Mouse (Mus musculus): ENCODE results near the gene Zkscan3.
A peak's percentile ranks its signal among the peaks of the same experiment; 100 is the strongest.

The Zkscan3 gene

DNA sequence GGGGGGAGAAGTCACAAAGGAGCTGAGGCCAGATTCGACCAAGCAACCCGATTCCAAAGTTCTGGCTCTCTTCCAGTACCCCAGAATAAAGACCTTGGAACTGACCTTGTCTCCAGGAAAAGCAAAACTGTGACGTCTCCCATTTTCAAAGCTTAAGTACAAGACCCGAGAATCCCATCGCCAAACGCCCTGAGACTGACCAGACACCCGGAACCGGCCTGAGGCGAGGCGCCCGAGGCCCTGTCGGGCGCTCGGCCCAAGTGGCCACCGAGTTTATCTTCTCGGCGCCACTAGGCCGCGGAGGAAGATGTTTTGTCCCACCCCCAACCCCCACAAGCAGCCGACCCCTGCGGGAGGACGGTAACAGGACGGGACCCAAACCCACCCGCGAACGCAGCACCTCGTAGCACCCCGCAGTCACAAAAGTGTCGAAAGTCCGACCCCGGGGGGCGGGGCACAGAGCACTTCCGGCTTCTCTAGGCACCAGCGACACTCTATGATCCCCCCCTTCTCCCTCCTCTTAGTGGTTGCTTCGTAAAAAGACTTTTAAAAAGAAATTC, at the start of gene Zkscan3:
Gene Zkscan3, minus strand, starts transcription at position 469 of the 560 bp plus-strand sequence.
- peak; percentile 83 for DNase-seq

DNA sequence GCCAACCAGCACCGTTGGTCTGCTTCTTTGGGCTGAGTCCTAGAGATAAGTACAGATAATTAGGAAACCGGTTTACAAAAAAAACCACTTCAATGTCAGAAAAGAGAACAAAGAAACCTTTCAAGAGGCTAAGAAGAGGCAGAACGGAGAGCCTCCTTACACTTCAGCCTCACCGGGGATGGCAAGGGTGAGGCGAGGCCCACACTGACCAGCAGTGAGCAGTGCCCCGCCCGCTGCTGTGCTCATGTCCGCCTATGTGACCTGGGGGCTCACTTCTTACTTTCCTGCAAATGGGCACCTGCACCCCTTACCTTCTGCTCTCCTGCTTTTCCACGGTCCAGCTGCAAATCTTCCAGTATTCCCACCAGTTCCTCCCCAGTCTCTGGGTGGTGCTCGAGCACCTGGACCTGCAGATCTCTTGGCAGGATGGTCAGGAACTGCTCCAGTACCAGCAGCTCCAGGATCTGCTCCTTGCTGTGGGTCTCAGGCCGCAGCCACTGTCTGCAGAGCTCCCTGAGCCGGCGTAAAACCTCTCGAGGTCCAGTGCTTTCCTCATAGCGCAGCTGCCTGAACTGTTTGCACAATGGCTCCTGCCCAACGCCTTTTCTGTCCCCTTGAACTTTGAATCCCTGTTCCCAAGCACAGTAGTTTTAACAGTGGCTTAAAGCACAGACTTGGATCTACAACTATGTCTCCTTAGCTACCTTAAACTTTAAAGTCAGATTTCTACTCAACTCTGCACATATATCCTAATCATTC, 45.5 kb upstream of the Zkscan3 start:
- DNase-seq, result no peak

DNA sequence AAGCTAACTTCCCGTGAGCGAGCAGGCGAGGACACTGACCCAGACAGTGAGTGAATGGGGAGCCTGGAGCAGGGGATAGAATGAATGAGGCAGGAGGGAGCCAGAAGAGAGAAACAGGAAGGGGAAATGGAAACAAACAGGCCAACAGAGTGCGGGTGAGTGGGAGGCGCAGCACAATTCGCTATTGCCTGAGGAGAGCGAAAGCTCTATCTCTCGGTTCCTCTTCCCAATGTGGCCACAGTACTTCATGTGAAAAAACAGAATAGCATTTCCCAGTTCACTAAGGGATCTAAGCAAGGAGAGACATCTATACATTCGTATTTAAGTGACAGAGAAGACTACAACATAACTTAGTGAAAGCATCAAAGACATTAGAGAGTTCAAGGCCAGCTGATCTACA, 44.2 kb upstream of the Zkscan3 start:
- DNase-seq, result no peak

DNA sequence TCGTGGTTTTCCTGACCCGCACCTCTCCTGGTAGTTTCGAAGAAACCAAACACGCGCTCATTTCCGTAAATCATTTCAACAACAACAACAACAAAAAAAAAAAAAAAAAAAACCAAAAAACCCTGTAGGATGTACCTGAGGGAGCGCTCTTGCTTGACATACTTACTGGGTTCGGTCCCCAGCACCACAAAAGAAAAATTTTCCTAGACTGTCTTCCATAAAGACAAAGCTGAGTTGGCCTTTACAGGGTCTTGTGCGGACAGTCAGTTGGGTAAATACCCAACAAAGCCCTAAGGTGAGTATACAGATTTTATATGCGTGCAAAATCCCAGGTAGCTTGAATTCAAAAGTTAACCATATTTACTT, 38.6 kb upstream of the Zkscan3 start:
- no peak for DNase-seq

DNA sequence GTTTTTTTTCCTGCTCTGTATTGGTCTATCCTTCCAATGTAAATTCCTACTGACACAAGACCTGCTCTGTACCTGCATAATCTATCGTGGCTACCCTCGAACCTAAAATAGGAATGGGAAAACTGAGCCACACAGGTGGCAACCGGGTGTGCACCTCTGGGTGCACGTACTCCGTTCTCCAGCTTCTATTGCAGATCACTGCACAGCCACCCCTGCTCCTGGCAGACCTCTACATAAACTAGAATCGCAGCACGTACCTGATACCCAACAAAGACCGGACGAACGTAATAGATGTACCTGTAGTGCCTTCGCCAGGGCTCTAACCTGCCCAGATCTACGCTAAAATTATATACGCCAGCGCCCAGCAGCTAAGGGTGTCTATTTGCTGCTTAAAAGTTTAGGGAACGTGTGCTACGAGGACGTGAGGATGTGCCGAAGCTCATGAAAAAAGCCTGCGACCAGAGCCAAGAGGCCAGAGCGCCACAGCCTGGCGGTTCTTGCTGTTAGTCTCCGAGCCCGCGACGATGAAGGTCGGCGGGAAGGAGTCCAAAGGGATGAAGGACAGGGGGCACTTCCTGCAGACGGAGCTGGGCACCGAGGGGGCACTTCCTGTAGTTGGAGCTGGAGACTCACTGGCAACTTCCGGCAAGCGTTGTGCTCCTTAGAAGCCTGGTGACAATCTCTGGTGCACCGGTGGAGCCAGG, 38.1 kb upstream of the Zkscan3 start, which contains the start of gene Pgbd1:
Gene Pgbd1, minus strand, starts transcription at position 556 of the 704 bp plus-strand sequence.
- peak; percentile 81 for DNase-seq

DNA sequence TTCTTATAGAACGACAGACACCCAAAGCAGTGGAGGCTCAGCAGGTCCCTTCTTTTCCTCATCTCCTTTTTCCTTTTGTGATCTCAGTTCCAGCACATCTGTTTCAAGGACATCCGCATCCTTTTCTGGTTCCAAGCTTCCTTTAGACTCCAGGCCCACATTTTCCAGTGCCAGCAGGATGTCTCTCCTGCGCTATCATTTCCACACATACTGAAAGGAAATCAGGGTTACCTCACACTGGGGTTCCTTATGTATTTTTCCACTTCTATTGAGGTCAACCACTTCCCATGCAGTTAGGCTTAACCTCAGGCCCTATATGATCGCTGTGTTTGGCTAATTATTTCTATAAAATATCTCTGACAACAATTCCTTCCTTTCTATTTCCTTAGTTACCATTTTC, 32.9 kb upstream of the Zkscan3 start:
- DNase-seq, result no peak

DNA sequence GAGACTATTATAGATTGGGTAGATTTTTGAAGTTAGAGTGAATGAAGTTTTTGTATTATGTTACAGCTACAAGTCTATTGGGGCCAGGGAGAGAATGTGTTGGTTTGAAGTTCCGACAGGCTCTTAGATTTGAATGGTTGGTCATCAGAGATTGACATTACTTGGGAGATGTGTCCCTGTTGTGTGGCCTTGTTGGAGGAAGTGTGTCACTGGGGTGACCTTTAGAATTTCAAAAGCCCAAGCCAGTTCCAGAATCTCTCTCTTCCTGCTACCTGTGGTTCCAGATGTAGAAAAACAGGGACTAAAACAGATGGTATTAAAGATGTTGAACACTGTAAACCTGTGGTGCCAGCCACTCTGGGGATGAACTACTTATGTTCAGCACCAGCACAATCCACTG, 25.1 kb upstream of the Zkscan3 start:
- no peak for DNase-seq

DNA sequence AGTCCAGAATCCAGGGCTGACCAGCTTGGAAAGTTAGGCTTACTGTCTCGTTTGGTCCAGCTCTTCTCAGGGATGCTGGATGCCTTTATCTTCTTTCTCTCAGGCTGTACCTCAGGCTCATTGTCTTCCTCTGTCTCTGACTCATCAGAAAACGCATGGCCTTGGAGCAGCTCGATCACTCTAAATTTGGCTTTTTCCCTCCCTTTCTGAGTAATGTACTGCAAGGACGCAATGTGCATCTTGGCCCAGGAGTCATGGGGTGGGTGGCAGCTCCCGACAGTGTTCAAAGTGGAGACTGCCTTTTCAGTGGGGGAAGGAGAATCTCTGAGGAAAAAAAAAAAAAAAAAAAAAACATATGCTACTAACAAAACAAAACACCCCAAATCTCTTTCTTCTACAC, 20.7 kb upstream of the Zkscan3 start:
- DNase-seq, result no peak

DNA sequence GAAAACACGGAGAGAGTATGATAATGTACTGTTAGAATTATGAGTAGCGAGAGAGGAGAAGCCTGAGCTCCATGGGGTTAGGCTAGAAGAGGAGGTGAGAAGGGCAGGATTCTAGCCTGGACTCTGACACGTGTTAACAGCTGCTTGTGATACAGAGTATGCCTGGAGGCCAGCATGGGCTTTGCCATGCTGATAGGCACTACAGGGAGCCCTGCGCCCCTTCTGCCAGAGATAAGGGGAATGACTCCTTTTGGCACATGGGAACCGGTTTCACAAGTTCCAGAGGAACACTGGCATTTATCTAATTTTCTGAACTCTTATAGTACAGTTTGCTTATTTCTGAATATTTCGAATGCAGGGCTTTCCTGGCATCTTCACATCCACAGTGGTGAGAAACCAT, 16.3 kb upstream of the Zkscan3 start:
- no peak for DNase-seq

DNA sequence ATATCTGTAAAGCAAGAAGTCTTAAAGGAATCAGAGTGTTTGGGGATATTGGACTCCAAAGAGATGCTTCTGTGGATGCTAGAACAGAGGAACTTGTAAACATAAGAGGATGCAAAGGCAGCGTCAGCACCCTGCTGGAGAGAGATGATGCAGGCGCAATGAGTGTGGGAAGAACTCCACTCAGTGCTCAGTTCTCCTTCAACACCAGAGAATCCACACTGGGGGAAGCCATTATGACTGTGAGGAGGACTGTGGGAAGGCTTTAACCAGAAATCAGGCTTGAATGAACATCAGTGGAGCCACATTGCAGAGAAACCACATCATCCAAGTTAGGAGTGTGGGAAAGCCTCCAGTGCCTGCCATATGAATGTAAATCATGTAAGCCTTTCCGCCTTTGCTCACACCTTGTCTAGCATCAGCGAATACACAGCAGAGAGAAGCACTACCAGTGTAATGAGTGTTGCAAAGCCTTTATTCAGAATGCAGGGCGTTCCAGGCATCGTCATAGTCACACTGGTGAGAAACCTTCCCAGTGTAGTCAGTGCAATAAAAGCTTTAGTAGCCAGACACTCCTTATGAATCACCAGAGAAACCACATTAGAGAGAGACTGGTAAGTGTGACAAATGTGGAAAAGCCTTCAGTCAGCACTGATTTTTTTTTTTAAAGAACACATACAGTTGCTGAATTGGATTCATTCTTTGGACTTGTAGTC, 14.9 kb upstream of the Zkscan3 start:
- no peak for DNase-seq

DNA sequence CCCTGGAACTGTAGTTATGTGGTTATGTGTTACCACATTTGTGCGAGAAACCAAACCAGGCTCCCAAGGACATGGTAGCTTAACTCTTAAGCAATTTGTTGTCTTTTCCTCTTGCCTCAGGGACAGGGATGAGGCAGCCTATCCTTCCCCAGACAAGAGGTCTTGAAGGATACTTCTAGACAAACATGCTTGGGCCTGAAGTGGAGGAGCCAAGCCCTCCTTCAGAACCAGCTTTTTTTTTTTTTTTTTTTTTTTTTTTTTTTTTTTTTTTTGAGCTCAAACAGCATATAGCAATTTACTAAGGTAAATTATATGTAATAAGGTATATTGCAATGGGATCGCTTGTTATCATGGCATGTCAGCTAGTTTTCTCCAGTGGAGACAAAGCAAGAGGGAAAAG, 13.2 kb upstream of the Zkscan3 start:
- no peak for DNase-seq

DNA sequence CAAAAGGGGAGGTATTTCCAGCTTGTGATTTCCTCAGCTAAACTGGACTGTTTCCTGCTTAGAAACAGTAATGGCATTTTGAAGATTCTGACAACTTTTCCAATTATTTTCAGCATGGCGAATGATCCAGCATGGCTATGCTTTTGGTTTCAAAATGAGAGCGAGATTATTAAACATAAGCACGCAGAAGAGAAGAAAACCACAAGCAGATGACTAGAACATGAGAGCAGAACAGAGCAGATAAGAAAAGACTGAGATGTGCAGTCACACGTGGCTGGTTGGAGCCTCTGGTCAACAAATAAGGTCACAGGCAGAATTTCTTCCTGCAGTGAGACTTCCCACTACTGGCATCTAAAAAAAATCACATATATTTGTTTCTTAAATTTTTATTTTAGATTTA, 12.7 kb upstream of the Zkscan3 start:
- DNase-seq, result no peak

DNA sequence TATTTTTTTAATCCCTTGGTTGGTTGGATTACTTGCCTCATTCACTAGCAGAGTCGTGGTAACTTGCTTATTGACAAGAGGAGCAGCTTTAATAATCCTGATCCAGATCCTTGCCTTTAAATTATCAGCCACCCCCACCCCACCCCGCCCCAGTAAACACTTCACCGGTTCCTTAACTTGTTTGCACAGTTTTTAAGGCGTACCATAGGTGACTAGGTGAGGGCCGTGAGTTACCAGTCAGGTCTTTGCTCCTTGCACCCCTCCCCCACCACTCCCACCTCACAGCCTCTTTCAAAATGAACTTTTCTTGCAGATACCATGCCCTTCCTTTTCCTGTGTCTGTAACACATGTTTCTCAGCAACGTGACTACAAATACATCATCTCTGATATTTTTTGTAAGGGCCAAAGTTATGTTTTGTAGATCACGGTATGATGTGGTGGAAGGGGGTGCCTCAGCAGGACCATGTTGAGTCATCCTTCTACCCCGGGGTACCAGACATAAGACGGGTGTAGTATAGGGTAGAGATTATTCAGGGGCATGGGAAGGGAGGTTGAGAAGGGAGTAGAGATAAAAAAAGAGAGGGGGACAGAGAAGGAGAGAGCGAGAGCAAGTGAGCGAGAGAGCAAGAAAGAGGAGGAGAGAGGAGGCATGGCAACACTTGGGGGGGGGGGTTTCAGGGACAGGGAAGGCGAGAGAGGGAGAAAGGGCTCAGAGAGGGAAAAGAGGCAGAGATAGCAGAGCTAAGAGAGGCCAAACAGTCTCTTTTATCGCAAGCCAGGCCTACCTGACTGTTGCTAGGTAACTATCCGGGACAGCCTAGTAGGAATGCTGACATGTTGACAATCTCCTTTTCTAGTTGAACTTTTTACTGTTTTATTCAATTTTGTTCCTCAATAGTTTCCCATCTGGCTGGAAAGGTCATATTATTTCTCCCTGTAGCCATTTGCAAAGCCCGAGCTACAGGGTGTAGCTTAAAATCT, 12.0 kb upstream of the Zkscan3 start:
- no peak for DNase-seq

DNA sequence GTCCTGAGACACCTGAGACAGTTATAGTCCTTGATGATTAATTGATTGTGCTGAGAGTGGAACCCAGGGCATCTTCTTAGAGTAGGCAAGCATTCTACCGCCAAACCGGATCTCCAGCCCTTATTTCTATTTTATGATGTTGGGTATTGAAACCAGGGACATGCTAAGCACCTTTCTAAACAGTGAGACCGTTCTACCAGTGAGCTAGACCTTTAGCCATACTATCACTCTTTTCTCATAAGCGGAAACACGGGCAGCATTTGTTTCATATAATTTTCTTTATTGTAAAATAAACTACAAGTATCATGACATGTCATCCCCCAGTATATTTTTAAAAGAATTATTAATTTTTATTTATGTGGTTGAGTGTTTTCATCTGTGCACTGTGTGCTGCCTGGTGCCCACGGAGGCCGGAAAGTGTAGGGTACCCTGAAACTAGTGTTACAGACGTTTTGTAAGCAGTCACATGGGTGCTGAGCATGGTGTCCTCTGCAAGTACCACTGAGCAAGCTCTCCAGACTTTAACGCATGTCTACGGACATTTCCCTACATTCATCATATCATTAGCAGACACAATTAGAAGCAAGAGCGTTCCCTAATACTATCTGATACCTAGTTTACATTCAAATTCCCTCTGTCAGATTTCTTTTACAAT, 6.4 kb upstream of the Zkscan3 start:
- DNase-seq, result no peak

DNA sequence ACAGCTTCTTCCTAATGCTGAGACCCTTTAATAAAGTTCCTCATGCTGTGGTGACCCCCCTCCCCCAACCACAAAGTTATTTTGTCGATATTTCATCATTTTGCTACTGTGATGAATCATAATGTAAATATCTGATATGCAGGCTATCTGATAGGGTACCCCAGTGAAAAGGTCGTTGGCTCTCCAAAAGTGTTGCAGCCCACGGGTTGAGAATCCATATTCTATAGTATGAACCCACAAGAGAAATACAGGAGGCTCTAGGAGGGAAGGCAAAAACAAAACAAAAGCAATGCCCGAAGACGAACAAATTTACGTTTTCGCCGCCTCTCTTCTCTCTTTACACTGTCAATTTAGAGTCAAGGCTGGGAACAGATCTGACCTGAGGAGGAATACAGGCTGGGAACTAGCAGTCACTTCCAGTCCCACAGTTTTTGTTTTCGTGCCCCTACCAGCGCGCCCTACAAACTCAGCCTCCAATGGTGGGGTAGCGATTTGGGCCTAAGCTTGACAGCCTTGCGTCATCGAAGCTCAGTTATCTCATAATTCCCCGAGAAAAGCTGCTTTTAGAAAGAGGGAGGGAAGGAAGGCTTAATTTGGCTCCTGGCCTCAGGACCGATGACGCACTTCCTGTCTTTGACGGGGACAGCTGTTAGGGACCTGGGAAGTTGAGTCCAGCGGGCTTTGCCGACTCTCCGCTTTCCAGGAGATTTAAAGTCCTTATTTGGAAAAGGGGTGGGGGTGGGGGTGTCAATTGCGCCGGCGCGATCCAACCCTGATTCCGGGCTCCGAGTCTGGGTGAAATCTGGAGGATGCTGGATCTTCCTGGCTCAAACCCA, 5.6 kb upstream of the Zkscan3 start:
- peak; percentile 91 for DNase-seq

DNA sequence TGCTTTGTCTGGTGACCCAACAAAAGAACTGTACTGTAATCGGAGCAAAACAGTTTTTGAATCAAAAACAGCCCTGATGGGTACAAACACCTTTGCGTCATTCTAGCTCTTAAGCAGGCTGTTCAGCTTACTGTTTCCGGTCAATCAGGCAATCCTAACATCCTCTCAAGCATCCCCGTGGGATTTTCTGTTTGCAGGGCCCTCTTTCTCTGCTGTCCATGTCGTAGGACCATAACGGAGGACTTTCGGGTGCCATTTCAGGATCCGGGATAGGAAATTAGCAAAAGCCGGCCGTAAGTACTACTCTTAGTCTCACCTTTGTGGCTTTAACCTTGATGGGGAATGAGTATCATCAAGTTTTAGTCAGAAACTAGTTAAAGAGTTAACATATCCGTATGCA, 4.8 kb upstream of the Zkscan3 start:
- DNase-seq, result peak; percentile 31

DNA sequence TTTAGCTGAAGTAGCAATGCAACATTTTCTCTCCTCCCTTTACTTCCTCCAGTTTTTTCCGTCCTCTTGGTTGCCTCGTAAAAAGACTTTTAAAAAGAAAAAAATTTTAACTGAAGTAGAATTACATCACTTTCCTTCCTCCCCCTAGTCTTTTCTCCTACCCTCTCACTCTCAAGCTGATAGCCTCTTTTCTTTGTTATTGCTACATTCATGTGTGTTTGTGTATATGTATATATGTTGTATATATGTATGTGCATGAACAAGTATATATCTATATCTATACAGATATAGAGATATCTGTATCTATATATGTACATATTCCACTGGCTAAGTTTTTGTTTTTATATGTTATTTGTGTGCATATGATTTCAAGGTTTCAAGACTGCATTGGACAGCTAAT, 293 bp upstream of the Zkscan3 start:
- DNase-seq, result no peak

DNA sequence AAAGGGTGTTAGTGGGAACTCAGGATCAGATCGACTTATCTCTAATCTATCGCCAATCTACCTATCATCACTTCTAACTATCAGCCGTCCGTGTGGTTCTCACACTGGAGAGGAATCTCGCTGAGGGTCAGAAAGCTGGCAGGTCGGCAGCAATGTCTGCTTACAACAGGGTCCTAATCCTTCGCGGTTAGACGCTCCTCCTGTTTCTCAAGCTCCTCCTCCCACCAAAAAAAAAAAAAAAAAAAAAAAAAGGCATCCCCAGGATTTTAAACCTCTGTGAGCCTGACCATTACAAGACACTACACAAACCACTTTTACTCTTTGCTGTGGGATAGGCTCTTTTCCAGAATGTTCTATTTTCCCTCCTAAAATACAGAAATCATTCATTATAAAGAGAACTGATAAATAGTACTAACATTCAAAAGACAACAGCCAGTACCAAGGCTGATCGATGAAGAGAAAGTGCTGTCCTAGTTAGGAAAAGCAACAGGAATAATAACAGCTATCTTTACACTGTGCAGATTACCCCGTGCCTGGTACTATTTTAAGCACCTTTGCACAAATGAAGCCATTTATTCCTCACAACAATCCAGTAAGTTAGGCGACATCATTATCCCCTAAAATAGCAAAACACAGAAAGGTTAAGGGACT, 794 bp downstream of the Zkscan3 start:
- DNase-seq, result no peak

DNA sequence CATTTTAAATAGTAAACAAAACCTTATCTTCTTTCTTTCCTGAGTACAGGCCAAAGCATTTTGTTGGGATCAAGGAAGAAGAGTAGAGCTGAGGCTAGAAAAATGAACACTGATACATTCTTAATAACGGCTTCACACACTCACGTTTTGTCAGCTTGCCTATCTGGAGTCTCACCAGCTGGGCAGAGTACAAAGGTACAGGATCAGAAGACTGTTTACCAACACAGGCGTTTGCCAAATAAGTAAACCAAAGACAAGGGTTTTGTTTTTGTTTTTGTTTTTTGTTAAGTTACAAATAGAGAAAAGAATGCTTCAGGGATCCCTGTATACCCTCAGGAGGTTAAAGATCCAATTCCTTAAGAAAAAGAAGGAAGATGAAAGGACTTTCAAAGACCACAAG, 1.4 kb downstream of the Zkscan3 start:
- DNase-seq, result no peak

DNA sequence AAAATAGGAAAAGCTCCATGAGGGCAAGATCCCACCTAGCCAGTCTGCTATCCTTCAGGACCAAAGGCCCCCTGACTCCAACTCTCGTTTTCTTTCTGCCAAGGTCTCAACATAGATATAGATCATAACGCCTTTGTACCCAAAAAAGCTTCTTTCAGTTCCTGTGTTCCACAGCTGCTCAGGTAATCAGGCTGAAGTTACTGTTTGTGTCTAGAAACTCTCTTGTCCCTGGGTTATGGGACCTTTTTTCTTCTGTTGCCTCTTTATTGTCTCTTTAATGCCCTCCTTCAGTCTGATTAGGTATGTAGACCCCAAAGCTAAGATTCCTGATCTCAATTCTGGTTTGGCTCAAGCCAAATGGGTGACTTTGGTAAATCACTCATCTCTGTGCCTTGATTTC, 5.1 kb downstream of the Zkscan3 start:
- DNase-seq, result no peak
